Mouse (Mus musculus) inflammation-experienced regulatory T-cells (primary cell): ENCODE data around the gene Gm11562. TPM values are rescaled to one million over a fixed set of nuclear protein-coding genes. Genes with fewer than 3 reads are reported as not detected.

Experiments
- polyA plus RNA-seq, 2 experiments: library from polyadenylated mRNA; unstranded; fragments of 100-300 nt; shearing (Covaris generic); gene quantifications; one replicate each; pipeline ENCODE4 v1.2.1; 2017

Gene Gm11562
- polyA plus RNA-seq = not detected

GRCm38 (mm10) chr11:99620335-99620734 is at the start of gene Gm11562:
Gene Gm11562 (minus strand): TSS chr11:99620435.

GRCm38 (mm10) chr11:99665860-99666259 is 45.6 kb upstream of the Gm11562 start, which contains the start of gene Krtap4-6:
Gene Krtap4-6 (minus strand): TSS chr11:99665960.

GRCm38 (mm10) chr11:99658467-99659010 is 38.3 kb upstream of the Gm11562 start, which contains the start of gene Gm11563:
Gene Gm11563 (minus strand): TSS chr11:99658960.

GRCm38 (mm10) chr11:99650136-99650535 is 29.9 kb upstream of the Gm11562 start, which contains the start of gene Gm11555:
Gene Gm11555 (minus strand): TSS chr11:99650236.

GRCm38 (mm10) chr11:99643635-99644139 is 23.5 kb upstream of the Gm11562 start, which contains the start of gene Krtap4-7:
Gene Krtap4-7 (minus strand): TSS chr11:99644089.

GRCm38 (mm10) chr11:99634653-99635134 is 14.5 kb upstream of the Gm11562 start, which contains the start of gene Krtap4-2:
Gene Krtap4-2 (minus strand): TSS chr11:99635084.

GRCm38 (mm10) chr11:99628138-99628537 is 7.9 kb upstream of the Gm11562 start, which contains the start of gene Krtap4-1:
Gene Krtap4-1 (minus strand): TSS chr11:99628238.

GRCm38 (mm10) chr11:99614796-99615363 is 5.4 kb downstream of the Gm11562 start, which contains the start of gene Krtap2-4:
Gene Krtap2-4 (minus strand): TSS chr11:99614846.

GRCm38 (mm10) chr11:99610089-99610488 is 10.1 kb downstream of the Gm11562 start, which contains the start of gene Gm11937:
Gene Gm11937 (minus strand): TSS chr11:99610189.

GRCm38 (mm10) chr11:99603208-99603607 is 17.0 kb downstream of the Gm11562 start, which contains the start of gene Gm11938:
Gene Gm11938 (minus strand): TSS chr11:99603308.

GRCm38 (mm10) chr11:99597742-99598141 is 22.5 kb downstream of the Gm11562 start, which contains the start of gene Krtap9-3:
Gene Krtap9-3 (minus strand): TSS chr11:99598105.

GRCm38 (mm10) chr11:99590981-99591380 is 29.3 kb downstream of the Gm11562 start, which contains the start of gene Krtap1-3:
Gene Krtap1-3 (minus strand): TSS chr11:99591339.

GRCm38 (mm10) chr11:99583245-99583704 is 37.0 kb downstream of the Gm11562 start, which contains the start of gene Krtap1-4:
Gene Krtap1-4 (minus strand): TSS chr11:99583654.

GRCm38 (mm10) chr11:99580636-99581035 is 39.6 kb downstream of the Gm11562 start, which contains the start of gene Krtap1-5:
Gene Krtap1-5 (minus strand): TSS chr11:99581016.

Other genes with a start within 250 kb of the Gm11562 start
- under 1 TPM in 1 of 2 experiments, not detected in 1; 0.18 TPM for gene Krt28, start 245.5 kb downstream of the Gm11562 start, polyA plus RNA-seq
- gene Krt10, start 231.1 kb downstream of the Gm11562 start, polyA plus RNA-seq = 10 to 100 TPM; 13.0 to 18.0 TPM
- gene Krt12, start 198.2 kb downstream of the Gm11562 start, polyA plus RNA-seq = under 1 TPM in 1 of 2 experiments, not detected in 1; 0.22 TPM
- gene Krt20, start 182.3 kb downstream of the Gm11562 start, polyA plus RNA-seq = under 1 TPM in 1 of 2 experiments, not detected in 1; 0.15 TPM
- under 1 TPM; 0.71 to 0.82 TPM for gene Krt23, start 127.3 kb downstream of the Gm11562 start, polyA plus RNA-seq
- not detected for gene Krt39, start 99.1 kb downstream of the Gm11562 start, polyA plus RNA-seq
- not detected for gene Krt40, start 77.3 kb downstream of the Gm11562 start, polyA plus RNA-seq
- not detected for gene Krtap3-3, start 69.6 kb downstream of the Gm11562 start, polyA plus RNA-seq
- 1 to 10 TPM in 1 of 2 experiments, not detected in 1; 3.5 TPM for gene Krtap3-2, start 63.6 kb downstream of the Gm11562 start, polyA plus RNA-seq
- gene Gm11939, start 61.0 kb downstream of the Gm11562 start, polyA plus RNA-seq = under 1 TPM in 1 of 2 experiments, not detected in 1; 0.60 TPM
- gene Krtap3-1, start 53.8 kb downstream of the Gm11562 start, polyA plus RNA-seq = not detected
- under 1 TPM in 1 of 2 experiments, not detected in 1; 0.55 TPM for gene Krtap1-5, start 39.4 kb downstream of the Gm11562 start, polyA plus RNA-seq
- 1 to 10 TPM in 1 of 2 experiments, under 1 TPM in 1; 0.61 to 1.2 TPM for gene Krtap1-4, start 36.8 kb downstream of the Gm11562 start, polyA plus RNA-seq
- gene Krtap1-3, start 29.1 kb downstream of the Gm11562 start, polyA plus RNA-seq = not detected
- under 1 TPM in 1 of 2 experiments, not detected in 1; 0.31 TPM for gene Krtap9-3, start 22.3 kb downstream of the Gm11562 start, polyA plus RNA-seq
- not detected for gene Gm11938, start 17.1 kb downstream of the Gm11562 start, polyA plus RNA-seq
- gene Gm11937, start 10.2 kb downstream of the Gm11562 start, polyA plus RNA-seq = not detected
- gene Krtap2-4, start 5.6 kb downstream of the Gm11562 start, polyA plus RNA-seq = not detected
- under 1 TPM in 1 of 2 experiments, not detected in 1; 0.20 TPM for gene Krtap4-1, start 7.8 kb upstream of the Gm11562 start, polyA plus RNA-seq
- not detected for gene Krtap4-2, start 14.6 kb upstream of the Gm11562 start, polyA plus RNA-seq
- under 1 TPM in 1 of 2 experiments, not detected in 1; 0.16 TPM for gene Krtap4-7, start 23.7 kb upstream of the Gm11562 start, polyA plus RNA-seq
- not detected for gene Gm11555, start 29.8 kb upstream of the Gm11562 start, polyA plus RNA-seq
- not detected for gene Gm11563, start 38.5 kb upstream of the Gm11562 start, polyA plus RNA-seq
- gene Krtap4-6, start 45.5 kb upstream of the Gm11562 start, polyA plus RNA-seq = not detected
- gene Gm14190, start 70.3 kb upstream of the Gm11562 start, polyA plus RNA-seq = not detected
- gene Gm14180, start 113.9 kb upstream of the Gm11562 start, polyA plus RNA-seq = not detected
- gene Gm11595, start 152.5 kb upstream of the Gm11562 start, polyA plus RNA-seq = not detected
- gene Krtap4-8, start 160.3 kb upstream of the Gm11562 start, polyA plus RNA-seq = under 1 TPM in 1 of 2 experiments, not detected in 1; 0.24 TPM
- gene Krtap4-9, start 164.8 kb upstream of the Gm11562 start, polyA plus RNA-seq = under 1 TPM in 1 of 2 experiments, not detected in 1; 0.28 TPM
- gene Gm11596, start 173.0 kb upstream of the Gm11562 start, polyA plus RNA-seq = not detected
- gene Gm11569, start 178.5 kb upstream of the Gm11562 start, polyA plus RNA-seq = not detected
- not detected for gene Gm11554, start 184.0 kb upstream of the Gm11562 start, polyA plus RNA-seq
- not detected for gene Krtap4-13, start 189.5 kb upstream of the Gm11562 start, polyA plus RNA-seq
- not detected for gene Gm11564, start 195.2 kb upstream of the Gm11562 start, polyA plus RNA-seq
- not detected for gene 2300003K06Rik, start 217.6 kb upstream of the Gm11562 start, polyA plus RNA-seq
- gene Krtap4-16, start 231.2 kb upstream of the Gm11562 start, polyA plus RNA-seq = under 1 TPM in 1 of 2 experiments, not detected in 1; 0.60 TPM
- not detected for gene Gm11568, start 237.5 kb upstream of the Gm11562 start, polyA plus RNA-seq
- gene Gm11559, start 244.0 kb upstream of the Gm11562 start, polyA plus RNA-seq = not detected